Mouse (Mus musculus) hindbrain, embryonic 11.5 days (tissue): Measurements from ENCODE around the gene Gmppa. TPM values are rescaled to one million over a fixed set of nuclear protein-coding genes. Genes with fewer than 3 reads are reported as not detected.
A peak's percentile ranks its signal among the peaks of the same experiment; 100 is the strongest.

Source experiments
- ATAC-seq: fragments of 200-750 bp; cut with Nextera tagmentation; 2 replicates; pipeline ENCODE4 v1.8.0; 2017; ENCODE audit warnings: mild to moderate bottlenecking, moderate TSS enrichment, moderate library complexity; ENCODE audit not compliant: low FRiP score
- DNase-seq: peaks from one replicate; pipeline ENCODE4 v3.0.0-alpha.2; 2015; ENCODE audit warnings: low spot score
- H3K27ac ChIP-seq: fragments of 300-500 bp; sonication (generic); 2 replicates; pipeline ENCODE4 v1.5.1; 2014; ENCODE audit warnings: mild to moderate bottlenecking, low read depth, low read length
- H3K27me3 ChIP-seq: fragments of 300-500 bp; sonication (generic); 2 replicates; pipeline ENCODE4 v1.6.1; 2014; ENCODE audit warnings: mild to moderate bottlenecking, low read length, moderate library complexity, mixed read lengths; ENCODE audit not compliant: control insufficient read depth, insufficient read depth
- H3K36me3 ChIP-seq: fragments of 300-500 bp; sonication (generic); 2 replicates; pipeline ENCODE4 v1.6.1; 2014; ENCODE audit warnings: mild to moderate bottlenecking, low read length, moderate library complexity, mixed read lengths; ENCODE audit not compliant: control insufficient read depth, insufficient read depth
- H3K4me1 ChIP-seq: fragments of 300-500 bp; sonication (generic); replicated peaks from 2 replicates; pipeline ENCODE4 v1.6.1; 2014; ENCODE audit warnings: low read length, mixed read lengths; ENCODE audit not compliant: control insufficient read depth, insufficient read depth
- H3K4me2 ChIP-seq: fragments of 300-500 bp; sonication (generic); replicated peaks from 2 replicates; pipeline ENCODE4 v1.6.1; 2014; ENCODE audit warnings: mild to moderate bottlenecking, low read depth, low read length
- H3K4me3 ChIP-seq: fragments of 300-500 bp; sonication (generic); 2 replicates; pipeline ENCODE4 v1.5.1; 2014; ENCODE audit warnings: low read depth, low read length
- H3K9ac ChIP-seq: fragments of 300-500 bp; sonication (generic); 2 replicates; pipeline ENCODE4 v1.6.1; 2014; ENCODE audit warnings: low read depth, low read length
- H3K9me3 ChIP-seq: fragments of 300-500 bp; sonication (generic); 2 replicates; pipeline ENCODE4 v1.6.1; 2016; ENCODE audit warnings: low read length; ENCODE audit not compliant: control insufficient read depth
- WGBS: fragments of 180-500 bp; shearing (Covaris S2); extraction: QIAGEN DNeasy Blood & Tissue Kit; methylation state at CpG from one replicate; pipeline ENCODE4 v1.1.7; 2014; 5-methylcytosine and 5-hydroxymethylcytosine counted together
- polyA plus RNA-seq: library from polyadenylated mRNA; unstranded; fragments of >200 nt; fragmentation: Nextera tagmentation; extraction: Ambion mirVana; gene quantifications from 2 replicates; pipeline ENCODE4 v1.2.1, GENCODE M21; 2014

Gene Gmppa
- polyA plus RNA-seq, 1 experiment from 2014 or later: 56.3 TPM

DNA sequence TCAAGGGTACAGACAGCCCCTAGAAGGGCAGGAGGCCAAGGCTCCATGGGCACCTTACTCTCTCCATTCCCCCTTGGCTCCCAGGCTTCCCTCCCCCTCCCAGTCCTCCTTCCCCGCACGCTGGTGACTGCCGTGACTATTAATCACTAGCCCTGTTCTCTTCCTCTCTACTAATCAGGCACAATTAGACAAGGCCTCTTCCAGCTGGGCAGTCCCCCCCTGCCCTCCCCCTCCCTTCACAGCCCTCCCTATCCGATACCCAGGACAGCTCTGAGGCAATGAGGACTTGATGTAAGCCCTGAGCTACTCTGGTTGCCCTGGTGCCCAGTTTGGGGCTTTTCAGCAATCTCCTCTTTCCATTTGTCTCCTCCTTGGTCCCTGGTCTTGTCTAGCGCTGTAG is 20.2 kb downstream of the Gmppa start:
- H3K36me3 ChIP-seq: no peaks in the 10 kb centered on the region
- peak overlapping the region; percentile 49; the same call in 1 of the 2 replicates for H3K27ac ChIP-seq
- peaks cover 16% of the 10 kb centered on the region for H3K27me3 ChIP-seq
- ATAC-seq (peak; percentile 72), DNase-seq (peak; percentile 35)
- H3K9me3 ChIP-seq: no peaks in the 10 kb centered on the region
- H3K4me1 ChIP-seq: peaks cover 10% of the 10 kb centered on the region
- 19% methylated on average over 5 of the region's 5 CpGs for WGBS
- H3K9ac ChIP-seq: no peak overlapping the region
- H3K4me3 ChIP-seq: no peak overlapping the region
- H3K4me2 ChIP-seq: no peak overlapping the region

- Histone ChIP-seq H3K27me3 (peaks cover 6% of the 10 kb centered on the region), H3K27ac (peak overlapping the region; percentile 60), H3K9me3 (no peaks in the 10 kb centered on the region), H3K36me3 (no peaks in the 10 kb centered on the region), H3K4me3 (no peak overlapping the region), H3K4me2 (no peak overlapping the region), H3K4me1 (peaks cover 9% of the 10 kb centered on the region), H3K9ac (no peak overlapping the region)
- WGBS: 8% methylated on average over 14 of the region's 14 CpGs
- DNase-seq: peak; percentile 53
- ATAC-seq: no peak
Observed at GRCm38 (mm10) chr1:75456746-75457564, 21.2 kb downstream of the Gmppa start.

DNA sequence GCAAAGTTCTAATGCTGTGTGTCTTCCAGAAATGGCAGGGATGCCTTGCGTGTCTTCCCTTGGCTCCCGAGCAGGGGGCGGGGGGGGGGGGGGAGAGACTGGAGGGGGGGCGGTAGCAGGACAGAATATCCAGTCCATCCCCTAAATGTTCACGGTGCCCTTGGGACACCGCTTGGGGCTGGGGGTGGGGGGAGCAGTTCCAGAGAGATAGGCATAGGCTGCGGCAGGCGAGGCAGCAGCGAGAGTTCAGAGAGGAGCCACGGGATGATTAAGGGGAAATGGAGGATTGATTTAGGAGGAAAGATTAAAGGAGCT is 21.9 kb downstream of the Gmppa start:
- no peaks in the 10 kb centered on the region for H3K9me3 ChIP-seq
- peak overlapping the region; percentile 14 for H3K4me2 ChIP-seq
- H3K27ac ChIP-seq: peak overlapping the region; percentile 60
- peaks cover 6% of the 10 kb centered on the region for H3K27me3 ChIP-seq
- H3K36me3 ChIP-seq: no peaks in the 10 kb centered on the region
- no peak overlapping the region for H3K4me3 ChIP-seq
- peak; percentile 61 for ATAC-seq
- WGBS: 5% methylated on average over 9 of the region's 10 CpGs
- DNase-seq: no peak
- peaks cover 9% of the 10 kb centered on the region for H3K4me1 ChIP-seq
- peak overlapping the region; percentile 52; the same call in 1 of the 2 replicates for H3K9ac ChIP-seq

DNA sequence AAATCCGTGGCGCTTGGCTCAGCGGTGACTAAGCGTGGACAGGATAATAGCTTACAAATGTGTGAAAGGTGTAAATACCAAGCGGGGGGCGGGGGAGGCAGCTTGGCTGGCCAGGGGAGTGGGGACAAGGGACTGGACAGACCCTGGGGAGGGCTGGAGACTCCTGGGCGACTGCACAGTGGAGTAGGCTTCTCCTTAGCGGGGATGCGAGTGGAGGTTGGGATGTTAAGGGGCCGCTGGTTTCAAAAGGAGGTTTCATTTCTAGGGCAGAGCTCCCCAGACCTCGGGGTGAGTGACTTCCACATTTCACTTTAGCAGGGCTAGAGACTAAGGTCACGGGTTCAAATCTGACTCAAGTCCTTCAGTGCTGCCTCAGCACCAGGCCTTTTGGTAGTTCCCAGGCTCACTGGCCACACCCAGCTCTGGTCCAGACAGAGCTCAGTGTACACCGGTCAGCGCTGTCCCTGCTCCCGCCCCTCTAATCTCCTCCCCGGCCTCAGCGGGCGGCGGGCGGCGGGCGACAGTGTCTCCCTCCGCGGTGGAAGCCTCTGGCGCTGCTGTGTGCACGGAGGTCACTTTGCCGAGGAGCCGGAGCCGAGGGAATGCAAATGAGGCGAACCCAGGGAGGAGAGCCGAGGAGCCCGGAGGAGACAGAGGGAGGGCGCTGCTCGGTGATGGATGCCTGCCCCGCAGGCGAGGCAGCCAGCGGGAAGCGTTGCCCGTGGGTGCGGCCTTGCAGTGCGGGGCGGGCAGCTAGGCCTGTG is 22.5 kb downstream of the Gmppa start:
- WGBS: 3% methylated on average over 41 of the region's 42 CpGs
- ATAC-seq (peak; percentile 74), DNase-seq (peak; percentile 62)
- no peaks in the 10 kb centered on the region for H3K36me3 ChIP-seq
- H3K9me3 ChIP-seq: no peaks in the 10 kb centered on the region
- H3K4me3 ChIP-seq: peak overlapping the region; percentile 22
- H3K4me2 ChIP-seq: peak overlapping the region; percentile 58
- peak overlapping the region; percentile 52 for H3K9ac ChIP-seq
- H3K27me3 ChIP-seq: peaks cover 6% of the 10 kb centered on the region
- H3K27ac ChIP-seq: peak overlapping the region; percentile 60
- H3K4me1 ChIP-seq: peaks cover 9% of the 10 kb centered on the region

- 15% methylated on average over 20 of the region's 23 CpGs for WGBS
- H3K4me3 ChIP-seq: peak overlapping the region; percentile 22
- H3K27ac ChIP-seq: peak overlapping the region; percentile 60
- DNase-seq: peak; percentile 26
- H3K36me3 ChIP-seq: no peaks in the 10 kb centered on the region
- peaks cover 6% of the 10 kb centered on the region for H3K27me3 ChIP-seq
- peaks cover 9% of the 10 kb centered on the region for H3K4me1 ChIP-seq
- no peaks in the 10 kb centered on the region for H3K9me3 ChIP-seq
- peak overlapping the region; percentile 52 for H3K9ac ChIP-seq
- H3K4me2 ChIP-seq: peak overlapping the region; percentile 58
- no peak for ATAC-seq
Observed at GRCm38 (mm10) chr1:75458789-75459684, 23.3 kb downstream of the Gmppa start.

DNA sequence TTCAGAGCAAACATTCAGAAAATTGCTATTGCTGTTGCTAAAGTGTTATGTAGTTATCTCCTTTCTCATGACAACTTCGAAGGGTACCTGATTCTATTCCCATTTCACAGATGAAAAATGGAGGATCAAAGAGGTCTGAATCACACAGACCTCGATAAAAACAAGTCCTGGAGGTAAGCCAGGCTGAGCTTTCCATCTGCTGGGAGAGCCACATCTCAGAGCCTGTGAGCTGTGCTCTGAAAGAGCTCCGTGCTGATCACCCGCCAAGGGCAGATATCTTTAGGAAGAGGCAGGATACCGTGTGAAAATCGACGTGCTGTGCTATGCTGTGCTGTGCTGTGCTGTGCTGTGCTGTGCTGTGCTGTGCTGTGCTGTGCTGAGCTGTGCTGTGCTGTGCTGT is 24.6 kb downstream of the Gmppa start:
- H3K27ac ChIP-seq: no peak overlapping the region
- H3K9me3 ChIP-seq: no peaks in the 10 kb centered on the region
- no peak overlapping the region for H3K9ac ChIP-seq
- H3K36me3 ChIP-seq: no peaks in the 10 kb centered on the region
- no peak overlapping the region for H3K4me2 ChIP-seq
- no peak overlapping the region for H3K4me3 ChIP-seq
- H3K27me3 ChIP-seq: peaks cover 6% of the 10 kb centered on the region
- DNase-seq (no peak), ATAC-seq (no peak)
- WGBS: 85% methylated on average over 7 of the region's 7 CpGs
- peaks cover 7% of the 10 kb centered on the region for H3K4me1 ChIP-seq

GRCm38 (mm10) chr1:75462636-75463035 is 26.9 kb downstream of the Gmppa start:
- Histone ChIP-seq H3K4me1 (peaks cover 10% of the 10 kb centered on the region), H3K27ac (no peak overlapping the region), H3K9ac (no peak overlapping the region), H3K36me3 (no peaks in the 10 kb centered on the region), H3K4me3 (no peak overlapping the region), H3K4me2 (no peak overlapping the region), H3K9me3 (no peaks in the 10 kb centered on the region), H3K27me3 (peaks cover 2% of the 10 kb centered on the region; the same call in 1 of the 2 replicates)
- no peak for DNase-seq
- ATAC-seq: no peak
- 31% methylated on average over 1 of the region's 1 CpGs for WGBS

DNA sequence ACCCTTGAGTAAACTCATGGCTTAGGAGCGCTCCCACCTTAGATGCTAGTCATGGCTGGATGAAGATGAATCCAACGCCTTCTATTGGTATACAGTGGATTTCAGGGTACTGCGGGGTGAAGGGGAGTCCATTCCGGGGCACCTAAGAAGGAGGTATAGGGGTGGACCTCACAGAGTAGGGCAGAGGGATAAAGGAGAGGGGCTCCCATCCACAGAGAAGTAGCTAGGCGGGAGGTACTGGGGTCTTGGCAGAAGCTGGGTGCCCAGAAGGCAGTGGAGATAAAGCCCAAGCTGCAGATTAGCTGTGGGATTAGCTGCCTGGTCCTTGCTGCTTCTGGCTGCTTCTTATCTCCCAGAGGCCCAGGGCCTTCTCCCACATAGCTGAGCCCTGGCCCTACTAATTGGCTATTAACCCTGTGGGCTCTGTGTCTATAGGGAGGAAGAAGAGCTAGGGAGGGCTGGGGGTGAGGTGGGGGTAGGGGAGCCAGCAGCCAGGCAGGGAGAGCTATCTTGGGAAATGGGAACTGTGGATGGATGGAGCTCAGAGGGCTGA is 28.0 kb downstream of the Gmppa start:
- Histone ChIP-seq H3K36me3 (no peaks in the 10 kb centered on the region), H3K27me3 (peaks cover 2% of the 10 kb centered on the region; the same call in 1 of the 2 replicates), H3K9me3 (no peaks in the 10 kb centered on the region), H3K4me3 (no peak overlapping the region), H3K4me1 (peaks cover 3% of the 10 kb centered on the region), H3K9ac (no peak overlapping the region), H3K27ac (peak overlapping the region; percentile 56; the same call in 1 of the 2 replicates), H3K4me2 (no peak overlapping the region)
- ATAC-seq (no peak), DNase-seq (no peak)
- 86% methylated on average over 5 of the region's 5 CpGs for WGBS
